9 mouse cellular contexts compared by ENCODE assay signal in genomic region chr12:86795076-86795837, GRCm38 (mm10).
DNase-seq lines count a peak whose midpoint lies in the region; ATAC-seq lines count a peak whose summit lies in the region.
"Had no signal": no experiment of that assay in that cellular context is flagged by ENCODE, and none has a peak within 500 bp of the region (broad histone marks: within the 10 kb centered on the region; RNA-seq: fewer than 3 reads in every experiment).

No protein-coding gene starts in this region.

- peak; percentile 60 for ATAC-seq in erythroid progenitor cell, adult 5-6 weeks (replicated peaks; ENCODE audit: low FRiP score, poor library complexity, severe bottlenecking)
- ATAC-seq in liver, embryonic 11.5 days (replicated peaks; ENCODE audit: low FRiP score), result peak; percentile 58
- ATAC-seq in stomach, embryonic 16.5 days (ENCODE audit: insufficient read depth, low FRiP score), result peak; percentile 9; the same call in 1 of the 2 replicates
- ATAC-seq in frontal cortex, adult (ENCODE audit: low TSS enrichment), result no peak

- intact Hi-C loops in heart, postnatal 10 days (cut with DNase I), result loop anchor here (5.0 kb wide), 1 partner anchor 127 kb away; no protein-coding TSS in a partner anchor

- H3K36me3 ChIP-seq in heart, embryonic 10.5 days, result no peaks in the 10 kb centered on the region
- H3K36me3 ChIP-seq in liver, embryonic 11.5 days (ENCODE audit: control insufficient read depth, insufficient read depth, low read length), result no peaks in the 10 kb centered on the region
- no peaks in the 10 kb centered on the region for H3K36me3 ChIP-seq in stomach, embryonic 16.5 days (ENCODE audit: control insufficient read depth, insufficient read depth, low read length)

- peak overlapping the region; percentile 63; the same call in 1 of the 2 replicates for H3K27ac ChIP-seq in heart, embryonic 10.5 days
- peak overlapping the region; percentile 46; the same call in 1 of the 2 replicates for H3K27ac ChIP-seq in liver, embryonic 11.5 days (ENCODE audit: low read depth, low read length)
- no peak overlapping the region for H3K27ac ChIP-seq in stomach, embryonic 16.5 days (ENCODE audit: low read length)

- H3K9me3 ChIP-seq in heart, embryonic 10.5 days, result no peaks in the 10 kb centered on the region
- no peaks in the 10 kb centered on the region for H3K9me3 ChIP-seq in liver, embryonic 11.5 days (ENCODE audit: control insufficient read depth, low read length)
- no peaks in the 10 kb centered on the region for H3K9me3 ChIP-seq in stomach, embryonic 16.5 days (replicated peaks; ENCODE audit: control insufficient read depth, low read length)
- H3K9me3 ChIP-seq: megakaryocyte, embryonic 14.5 days had no signal

- H3K27me3 ChIP-seq in heart, embryonic 10.5 days (ENCODE audit: insufficient read depth, poor library complexity, severe bottlenecking), result no peaks in the 10 kb centered on the region
- H3K27me3 ChIP-seq in liver, embryonic 11.5 days (replicated peaks; ENCODE audit: control insufficient read depth, insufficient read depth, low read length), result no peaks in the 10 kb centered on the region
- H3K27me3 ChIP-seq in stomach, embryonic 16.5 days (ENCODE audit: control insufficient read depth, insufficient read depth, low read length), result no peaks in the 10 kb centered on the region
- H3K27me3 ChIP-seq: megakaryocyte, embryonic 14.5 days had no signal

- no peak overlapping the region for H3K4me3 ChIP-seq in heart, embryonic 10.5 days
- H3K4me3 ChIP-seq in liver, embryonic 11.5 days (ENCODE audit: low read depth, low read length), result no peak overlapping the region
- no peak overlapping the region for H3K4me3 ChIP-seq in stomach, embryonic 16.5 days (replicated peaks; ENCODE audit: low read length)
- H3K4me3 ChIP-seq: megakaryocyte, embryonic 14.5 days had no signal

- H3K4me1 ChIP-seq in heart, embryonic 10.5 days, result peaks cover 46% of the 10 kb centered on the region
- H3K4me1 ChIP-seq in liver, embryonic 11.5 days (replicated peaks; ENCODE audit: control insufficient read depth, insufficient read depth, low read length), result peaks cover 20% of the 10 kb centered on the region
- H3K4me1 ChIP-seq in stomach, embryonic 16.5 days (ENCODE audit: control insufficient read depth, insufficient read depth, low read length), result peaks cover 24% of the 10 kb centered on the region

- WGBS in heart, embryonic 10.5 days, result 49% methylated on average over 7 of the region's 7 CpGs
- WGBS in liver, embryonic 11.5 days, result 62% methylated on average over 7 of the region's 7 CpGs
- 52% methylated on average over 7 of the region's 7 CpGs for WGBS in stomach, embryonic 16.5 days

- DNase-seq in heart, embryonic 10.5 days (ENCODE audit: low spot score), result no peak
- DNase-seq in heart, postnatal 10 days, result no peak
- peak; percentile 57 to 63 for DNase-seq in B cell, adult 2 months
- DNase-seq in liver, embryonic 11.5 days (ENCODE audit: low spot score), result no peak
- DNase-seq in right cerebral cortex, postnatal 36 days (ENCODE audit: low spot score in 2 of 2), result no peak

- H3K4me2 ChIP-seq in liver, embryonic 11.5 days, result no peak overlapping the region
- H3K4me2 ChIP-seq in stomach, embryonic 16.5 days (ENCODE audit: low read depth, low read length), result no peak overlapping the region

- no peak overlapping the region for H3K9ac ChIP-seq in liver, embryonic 11.5 days (ENCODE audit: low read depth, low read length)
- 0 out of 2 replicates have a peak overlapping the region, but pooled peaks have one; percentile 19 for H3K9ac ChIP-seq in stomach, embryonic 16.5 days (ENCODE audit: low read length)

Comparison
In these comparisons a context has a peak if more than half of its experiments do, and no peak if none do; other contexts are left out.
1. DNase-seq: peak in B cell, adult 2 months (2 of 2); none in heart, embryonic 10.5 days (single experiment), heart, postnatal 10 days (0 of 2), liver, embryonic 11.5 days (single experiment) and right cerebral cortex, postnatal 36 days (0 of 2).